Mouse (Mus musculus) lung, embryonic 15.5 days (tissue): ENCODE measurements around the gene Rbfox2. TPM values are rescaled to one million over a fixed set of nuclear protein-coding genes. Genes with fewer than 3 reads are reported as not detected.
A peak's percentile ranks its signal among the peaks of the same experiment; 100 is the strongest.

Source experiments
- ATAC-seq: fragments of 200-750 bp; cut with Nextera tagmentation; 2 replicates; pipeline ENCODE4 v1.8.0; 2017; ENCODE audit warnings: moderate number of reproducible peaks, borderline replicate concordance; ENCODE audit not compliant: low FRiP score, low TSS enrichment; ENCODE audit errors: extremely low read depth
- H3K27ac ChIP-seq: fragments of 300-500 bp; sonication (generic); 2 replicates; pipeline ENCODE4 v1.5.1; 2015; ENCODE audit warnings: moderate library complexity, mild to moderate bottlenecking, inconsistent platforms
- H3K27me3 ChIP-seq: fragments of 300-500 bp; sonication (generic); 2 replicates; pipeline ENCODE4 v1.6.1; 2015; ENCODE audit warnings: inconsistent platforms
- H3K36me3 ChIP-seq: fragments of 300-500 bp; sonication (generic); 2 replicates; pipeline ENCODE4 v1.6.1; 2015; ENCODE audit warnings: inconsistent platforms
- H3K4me1 ChIP-seq: fragments of 300-500 bp; sonication (generic); 2 replicates; pipeline ENCODE4 v1.6.1; 2015; ENCODE audit warnings: inconsistent platforms
- H3K4me2 ChIP-seq: fragments of 300-500 bp; sonication (generic); 2 replicates; pipeline ENCODE4 v1.6.1; 2015; ENCODE audit warnings: inconsistent platforms, mild to moderate bottlenecking, moderate library complexity
- H3K4me3 ChIP-seq: fragments of 300-500 bp; sonication (generic); 2 replicates; pipeline ENCODE4 v1.5.1; 2015; ENCODE audit warnings: mild to moderate bottlenecking, inconsistent platforms
- H3K9ac ChIP-seq: fragments of 300-500 bp; sonication (generic); 2 replicates; pipeline ENCODE4 v1.6.1; 2015; ENCODE audit warnings: inconsistent platforms
- H3K9me3 ChIP-seq: fragments of 300-500 bp; sonication (generic); 2 replicates; pipeline ENCODE4 v1.6.1; 2016; ENCODE audit warnings: inconsistent platforms
- WGBS: fragments of 180-500 bp; shearing (Covaris S2); methylation state at CpG from one replicate; pipeline ENCODE4 v1.1.7; 2015; 5-methylcytosine and 5-hydroxymethylcytosine counted together
- polyA plus RNA-seq: library from polyadenylated mRNA; unstranded; fragments of >200 nt; fragmentation: Nextera tagmentation; extraction: Ambion mirVana; gene quantifications from 2 replicates; pipeline ENCODE4 v1.2.1, GENCODE M21; 2015

The Rbfox2 gene
- polyA plus RNA-seq, 1 experiment from 2014 or later = 41.8 TPM

DNA sequence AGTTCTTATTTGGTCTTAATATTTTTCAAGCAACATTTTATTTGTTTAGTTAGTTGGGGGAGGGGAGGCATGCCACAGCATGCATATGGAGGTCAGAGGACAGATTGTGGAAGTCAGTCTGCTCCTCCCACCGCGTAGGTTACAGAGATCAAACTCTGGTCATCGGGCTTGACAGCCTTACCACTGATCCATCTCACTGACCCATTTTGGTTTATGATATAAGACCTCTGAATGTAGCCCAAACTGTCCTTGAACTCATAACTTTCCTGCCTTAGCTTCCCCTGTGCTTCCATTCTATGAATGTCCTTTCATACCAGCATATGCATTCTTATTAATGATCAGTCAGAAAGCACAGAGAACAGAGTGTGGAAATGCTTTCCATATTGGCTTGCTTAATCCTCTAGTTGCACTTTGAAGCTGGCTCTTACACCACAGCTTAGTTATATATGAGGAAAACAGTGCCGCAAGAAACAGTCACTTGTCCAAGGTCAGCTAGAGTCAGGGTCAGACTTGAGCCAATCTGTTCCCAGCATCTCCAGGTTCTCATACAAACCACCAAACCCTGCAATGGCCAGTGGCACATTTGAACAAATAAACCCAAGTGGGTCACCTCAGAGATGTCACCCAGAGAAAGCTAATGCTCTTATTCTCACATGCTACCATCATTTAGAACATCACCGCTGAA, 62.8 kb downstream of the Rbfox2 start:
- Histone ChIP-seq H3K4me1 (peaks cover 30% of the 10 kb centered on the region), H3K4me2 (no peak overlapping the region), H3K27ac (no peak overlapping the region), H3K9ac (no peak overlapping the region), H3K9me3 (no peaks in the 10 kb centered on the region), H3K36me3 (no peaks in the 10 kb centered on the region), H3K27me3 (no peaks in the 10 kb centered on the region), H3K4me3 (no peak overlapping the region)
- no peak for ATAC-seq
- 83% methylated on average over 5 of the region's 5 CpGs for WGBS

GRCm38 (mm10) chr15:77240607-77241006, 66.2 kb downstream of the Rbfox2 start:
- Histone ChIP-seq H3K27me3 (no peaks in the 10 kb centered on the region), H3K9ac (no peak overlapping the region), H3K27ac (no peak overlapping the region), H3K36me3 (no peaks in the 10 kb centered on the region), H3K9me3 (no peaks in the 10 kb centered on the region), H3K4me2 (no peak overlapping the region), H3K4me1 (peaks cover 23% of the 10 kb centered on the region), H3K4me3 (no peak overlapping the region)
- WGBS = 80% methylated on average over 4 of the region's 4 CpGs
- no peak for ATAC-seq

DNA sequence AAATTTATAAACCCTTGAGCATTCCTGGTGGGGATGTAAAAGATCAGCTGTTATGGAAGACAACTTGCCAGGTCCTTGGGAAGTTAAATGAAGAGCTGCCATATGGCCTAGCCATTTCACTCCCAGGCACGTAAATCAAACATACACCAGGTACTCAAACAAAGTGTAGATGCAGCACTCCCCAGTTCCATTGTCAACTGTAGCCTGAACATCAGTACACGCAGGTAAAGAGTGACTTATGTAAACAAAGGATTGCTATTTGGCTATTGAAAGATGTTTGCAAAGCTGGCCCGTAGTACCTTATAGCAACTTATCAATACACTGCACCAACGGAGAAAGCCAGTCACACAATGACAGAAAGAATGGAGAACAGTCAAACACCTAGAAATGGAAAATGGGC, 67.2 kb downstream of the Rbfox2 start:
- Histone ChIP-seq H3K4me3 (no peak overlapping the region), H3K4me2 (no peak overlapping the region), H3K27me3 (no peaks in the 10 kb centered on the region), H3K4me1 (peaks cover 24% of the 10 kb centered on the region), H3K27ac (no peak overlapping the region), H3K36me3 (no peaks in the 10 kb centered on the region), H3K9me3 (no peaks in the 10 kb centered on the region), H3K9ac (no peak overlapping the region)
- 59% methylated on average over 4 of the region's 4 CpGs for WGBS
- no peak for ATAC-seq

GRCm38 (mm10) chr15:77237661-77238060, 69.1 kb downstream of the Rbfox2 start:
- Histone ChIP-seq H3K4me1 (peaks cover 27% of the 10 kb centered on the region), H3K4me3 (no peak overlapping the region), H3K9ac (no peak overlapping the region), H3K9me3 (no peaks in the 10 kb centered on the region), H3K36me3 (no peaks in the 10 kb centered on the region), H3K4me2 (no peak overlapping the region), H3K27me3 (no peaks in the 10 kb centered on the region), H3K27ac (no peak overlapping the region)
- ATAC-seq = no peak
- 47% methylated on average over 1 of the region's 1 CpGs for WGBS

DNA sequence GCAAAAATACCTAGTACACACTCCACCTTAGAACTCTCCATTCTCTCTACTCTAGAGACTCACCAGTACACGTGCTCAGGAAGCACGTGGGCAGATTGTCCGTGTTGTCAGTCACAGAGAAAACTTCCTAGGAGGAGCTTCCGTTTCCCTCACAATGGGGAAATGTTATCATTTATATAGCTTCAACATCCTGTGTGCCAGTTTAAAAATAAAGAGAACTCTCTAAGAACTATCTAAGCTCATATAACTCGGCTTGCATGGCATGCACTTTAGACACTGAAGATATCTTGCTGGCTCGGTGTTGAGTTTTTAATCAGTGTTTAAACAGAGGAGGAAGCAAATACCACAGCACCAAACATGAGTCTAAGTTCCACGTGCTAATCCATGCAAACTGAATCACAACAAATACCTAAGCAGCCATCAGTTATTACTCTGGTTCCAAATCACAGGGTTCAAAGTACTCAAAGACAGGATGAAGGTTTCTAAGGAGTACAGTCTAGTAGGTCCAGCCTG, 70.7 kb downstream of the Rbfox2 start:
- Histone ChIP-seq H3K4me2 (no peak overlapping the region), H3K9me3 (no peaks in the 10 kb centered on the region), H3K9ac (no peak overlapping the region), H3K4me3 (no peak overlapping the region), H3K27me3 (no peaks in the 10 kb centered on the region), H3K27ac (0 out of 2 replicates have a peak overlapping the region, but pooled peaks have one; percentile 3), H3K4me1 (peaks cover 27% of the 10 kb centered on the region), H3K36me3 (no peaks in the 10 kb centered on the region)
- no peak for ATAC-seq
- 38% methylated on average over 7 of the region's 7 CpGs for WGBS

DNA sequence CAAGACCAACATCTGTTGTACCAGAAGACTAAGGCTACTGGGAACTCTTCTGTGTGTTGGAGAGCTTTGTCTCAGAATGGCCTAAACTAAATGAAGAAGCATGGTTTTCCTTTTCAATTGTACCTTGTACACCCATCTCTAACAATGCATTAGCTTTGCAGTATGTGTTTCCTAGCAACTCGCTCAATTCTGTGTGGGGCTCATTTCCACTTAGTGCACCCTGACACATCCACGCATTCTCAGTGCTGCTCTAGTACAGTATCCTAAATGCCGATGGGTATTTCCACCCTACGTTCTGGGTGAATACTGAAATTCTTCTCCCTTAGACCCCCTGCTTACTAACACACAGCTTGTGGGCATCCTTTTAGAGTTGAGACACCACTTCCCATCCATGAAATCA, 71.3 kb downstream of the Rbfox2 start:
- 91% methylated on average over 4 of the region's 4 CpGs for WGBS
- Histone ChIP-seq H3K27ac (no peak overlapping the region), H3K4me1 (peaks cover 27% of the 10 kb centered on the region), H3K27me3 (no peaks in the 10 kb centered on the region), H3K9me3 (no peaks in the 10 kb centered on the region), H3K36me3 (no peaks in the 10 kb centered on the region), H3K4me2 (no peak overlapping the region), H3K4me3 (no peak overlapping the region), H3K9ac (no peak overlapping the region)
- ATAC-seq = no peak

DNA sequence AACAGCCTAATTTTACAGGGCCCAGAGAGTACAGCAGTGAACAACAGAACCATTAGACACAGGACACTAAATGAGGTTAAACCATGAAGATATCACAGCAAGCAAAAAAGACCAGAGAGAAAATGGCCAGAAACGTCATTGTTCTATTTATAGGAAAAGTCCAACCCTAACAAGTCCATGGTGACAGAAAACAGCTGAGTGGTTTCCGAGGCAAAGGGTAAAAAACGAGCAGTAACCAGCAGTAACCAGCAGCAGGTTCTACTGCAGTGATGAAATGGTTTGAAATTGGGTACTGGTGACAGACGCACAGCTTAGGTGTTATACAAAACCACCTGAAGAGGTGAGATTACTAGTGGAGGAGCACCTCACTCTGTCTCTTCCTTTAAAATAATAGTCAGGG, 72.5 kb downstream of the Rbfox2 start:
- Histone ChIP-seq H3K9ac (no peak overlapping the region), H3K9me3 (no peaks in the 10 kb centered on the region), H3K36me3 (no peaks in the 10 kb centered on the region), H3K27me3 (no peaks in the 10 kb centered on the region), H3K4me1 (peaks cover 27% of the 10 kb centered on the region), H3K4me2 (no peak overlapping the region), H3K4me3 (no peak overlapping the region), H3K27ac (no peak overlapping the region)
- WGBS = 46% methylated on average over 4 of the region's 4 CpGs
- no peak for ATAC-seq

GRCm38 (mm10) chr15:77230144-77230543, 76.7 kb downstream of the Rbfox2 start:
- ATAC-seq = no peak; the same call in 1 of the 2 replicates
- H3K4me2 ChIP-seq = no peak overlapping the region
- H3K27me3 ChIP-seq = no peaks in the 10 kb centered on the region
- H3K9me3 ChIP-seq = no peaks in the 10 kb centered on the region
- no peaks in the 10 kb centered on the region for H3K36me3 ChIP-seq
- WGBS = 60% methylated on average over 3 of the region's 3 CpGs
- no peak overlapping the region for H3K27ac ChIP-seq
- H3K4me3 ChIP-seq = no peak overlapping the region
- H3K4me1 ChIP-seq = peaks cover 15% of the 10 kb centered on the region
- H3K9ac ChIP-seq = no peak overlapping the region

DNA sequence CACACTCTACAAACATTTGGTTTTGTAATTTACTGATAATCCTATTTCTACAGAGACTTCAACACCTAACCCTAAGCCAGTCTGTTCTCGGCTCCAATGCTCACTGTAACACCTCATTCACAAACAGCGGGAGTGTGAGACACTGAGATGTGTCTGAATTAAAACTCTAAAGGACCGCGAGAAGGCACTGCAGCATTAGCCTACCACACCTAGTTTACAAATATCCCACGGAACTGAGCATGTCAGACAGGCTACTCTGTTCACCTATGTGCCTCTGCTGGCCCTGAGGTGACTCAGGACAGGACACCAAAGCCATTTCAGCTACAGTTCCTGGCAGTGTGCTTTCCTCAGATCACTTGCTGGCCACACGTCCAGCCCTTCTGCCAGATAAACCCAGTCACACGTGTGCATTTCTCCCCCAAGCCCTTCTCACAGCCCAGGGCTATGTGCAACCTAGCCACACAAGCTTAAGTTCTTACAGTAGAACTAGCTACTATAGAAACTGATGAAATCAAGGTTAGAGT, 79.9 kb downstream of the Rbfox2 start:
- no peak overlapping the region for H3K4me3 ChIP-seq
- H3K9me3 ChIP-seq = no peaks in the 10 kb centered on the region
- H3K9ac ChIP-seq = no peak overlapping the region
- ATAC-seq = no peak
- WGBS = 44% methylated on average over 7 of the region's 7 CpGs
- H3K4me1 ChIP-seq = no peaks in the 10 kb centered on the region; the same call in 1 of the 2 replicates
- H3K27ac ChIP-seq = no peak overlapping the region
- no peaks in the 10 kb centered on the region for H3K36me3 ChIP-seq
- H3K27me3 ChIP-seq = no peaks in the 10 kb centered on the region
- H3K4me2 ChIP-seq = no peak overlapping the region

- Histone ChIP-seq H3K9me3 (no peaks in the 10 kb centered on the region), H3K4me2 (no peak overlapping the region), H3K4me3 (no peak overlapping the region), H3K36me3 (no peaks in the 10 kb centered on the region), H3K27ac (no peak overlapping the region), H3K4me1 (no peaks in the 10 kb centered on the region; the same call in 1 of the 2 replicates), H3K9ac (no peak overlapping the region), H3K27me3 (no peaks in the 10 kb centered on the region)
- no peak for ATAC-seq
- 54% methylated on average over 4 of the region's 4 CpGs for WGBS
Observed at GRCm38 (mm10) chr15:77225858-77226257, 80.9 kb downstream of the Rbfox2 start.

GRCm38 (mm10) chr15:77225274-77225673, 81.5 kb downstream of the Rbfox2 start:
- H3K36me3 ChIP-seq = no peaks in the 10 kb centered on the region
- no peaks in the 10 kb centered on the region for H3K9me3 ChIP-seq
- no peak for ATAC-seq
- no peak overlapping the region for H3K27ac ChIP-seq
- H3K4me2 ChIP-seq = no peak overlapping the region
- peaks cover 1% of the 10 kb centered on the region; the same call in 1 of the 2 replicates for H3K4me1 ChIP-seq
- H3K9ac ChIP-seq = no peak overlapping the region
- no peak overlapping the region for H3K4me3 ChIP-seq
- no peaks in the 10 kb centered on the region for H3K27me3 ChIP-seq

GRCm38 (mm10) chr15:77220833-77221232, 86.0 kb downstream of the Rbfox2 start:
- Histone ChIP-seq H3K9ac (no peak overlapping the region), H3K36me3 (no peaks in the 10 kb centered on the region), H3K27ac (no peak overlapping the region), H3K4me2 (no peak overlapping the region), H3K27me3 (no peaks in the 10 kb centered on the region), H3K9me3 (no peaks in the 10 kb centered on the region), H3K4me1 (peaks cover 15% of the 10 kb centered on the region), H3K4me3 (no peak overlapping the region)
- ATAC-seq = no peak
- WGBS = 63% methylated on average over 4 of the region's 4 CpGs
